In genomic region chr5:112841850-112842249, GRCm38 (mm10) we compare ENCODE assay signal across 31 mouse cellular contexts. TPM values are rescaled to one million over a fixed set of nuclear protein-coding genes. Genes with fewer than 3 reads are reported as not detected.
A peak's percentile ranks its signal among the peaks of the same experiment; 100 is the strongest.
DNase-seq lines count a peak whose midpoint lies in the region; ATAC-seq and TF ChIP-seq lines count a peak whose summit lies in the region.
"Had no signal": no experiment of that assay in that cellular context is flagged by ENCODE, and none has a peak within 500 bp of the region (broad histone marks: within the 10 kb centered on the region; RNA-seq: fewer than 3 reads in every experiment).

No protein-coding gene starts in this region.

- WGBS in hindbrain, embryonic 15.5 days = 39% methylated on average over 6 of the region's 6 CpGs
- WGBS in hindbrain, embryonic 11.5 days = 59% methylated on average over 6 of the region's 6 CpGs
- WGBS in midbrain, embryonic 14.5 days = 16% methylated on average over 6 of the region's 6 CpGs
- 15% methylated on average over 6 of the region's 6 CpGs for WGBS in midbrain, postnatal 0 days

- H3K4me3 ChIP-seq in hindbrain, embryonic 15.5 days = no peak overlapping the region
- no peak overlapping the region for H3K4me3 ChIP-seq in hindbrain, embryonic 11.5 days (ENCODE audit: low read depth, low read length)
- peak overlapping the region; percentile 62 for H3K4me3 ChIP-seq in testis, adult 2 months (ENCODE audit: control insufficient read depth, low read depth, low read length)
- H3K4me3 ChIP-seq in midbrain, embryonic 14.5 days (replicated peaks; ENCODE audit: low read depth, low read length) = no peak overlapping the region
- no peak overlapping the region for H3K4me3 ChIP-seq in midbrain, postnatal 0 days (ENCODE audit: low read depth, low read length)
- H3K4me3 ChIP-seq: embryonic facial prominence, embryonic 12.5 days; embryonic facial prominence, embryonic 15.5 days; erythroblast, embryonic 14.5 days; forebrain, embryonic 13.5 days; gastrocnemius, adult 2 months; heart, embryonic 12.5 days; heart, embryonic 15.5 days; hindbrain, embryonic 10.5 days had no signal

- no peaks in the 10 kb centered on the region for H3K27me3 ChIP-seq in hindbrain, embryonic 15.5 days
- H3K27me3 ChIP-seq in hindbrain, embryonic 11.5 days (ENCODE audit: control insufficient read depth, insufficient read depth, low read length) = no peaks in the 10 kb centered on the region; the same call in 1 of the 2 replicates
- no peaks in the 10 kb centered on the region for H3K27me3 ChIP-seq in testis, adult 2 months (ENCODE audit: control insufficient read depth, insufficient read depth, low read length)
- H3K27me3 ChIP-seq in midbrain, embryonic 14.5 days (ENCODE audit: control insufficient read depth, insufficient read depth, low read length) = no peaks in the 10 kb centered on the region
- H3K27me3 ChIP-seq in midbrain, postnatal 0 days (ENCODE audit: insufficient read depth, low read length) = no peaks in the 10 kb centered on the region
- H3K27me3 ChIP-seq: forebrain, embryonic 13.5 days; heart, embryonic 12.5 days; heart, embryonic 15.5 days had no signal

- no peak for ATAC-seq in hindbrain, embryonic 15.5 days (ENCODE audit: low FRiP score, low read depth)
- ATAC-seq in hindbrain, embryonic 11.5 days (ENCODE audit: low FRiP score) = no peak
- ATAC-seq in midbrain, embryonic 14.5 days (ENCODE audit: low FRiP score, low TSS enrichment) = peak; percentile 43; the same call in 1 of the 2 replicates
- ATAC-seq in midbrain, postnatal 0 days (ENCODE audit: low FRiP score) = no peak
- ATAC-seq: CD4-positive, CD25-positive, alpha-beta regulatory T cell, adult 4 months; forebrain, embryonic 13.5 days; forebrain, embryonic 16.5 days; hindbrain, postnatal 0 days; inflammation-experienced regulatory T-cells, adult 6 months had no signal

- no peak overlapping the region for H3K4me2 ChIP-seq in hindbrain, embryonic 15.5 days
- H3K4me2 ChIP-seq in hindbrain, embryonic 11.5 days (replicated peaks; ENCODE audit: low read depth, low read length) = no peak overlapping the region
- no peak overlapping the region for H3K4me2 ChIP-seq in midbrain, embryonic 14.5 days (ENCODE audit: low read length)
- no peak overlapping the region for H3K4me2 ChIP-seq in midbrain, postnatal 0 days (ENCODE audit: low read depth, low read length, poor library complexity, severe bottlenecking)
- H3K4me2 ChIP-seq: embryonic facial prominence, embryonic 12.5 days; embryonic facial prominence, embryonic 15.5 days; forebrain, embryonic 13.5 days; heart, embryonic 12.5 days; heart, embryonic 15.5 days had no signal

- peaks cover 28% of the 10 kb centered on the region for H3K4me1 ChIP-seq in hindbrain, embryonic 15.5 days (replicated peaks)
- peaks cover 9% of the 10 kb centered on the region for H3K4me1 ChIP-seq in hindbrain, embryonic 11.5 days (replicated peaks; ENCODE audit: control insufficient read depth, insufficient read depth, low read length)
- no peaks in the 10 kb centered on the region for H3K4me1 ChIP-seq in testis, adult 2 months (ENCODE audit: control insufficient read depth, insufficient read depth, low read length)
- peaks cover 32% of the 10 kb centered on the region for H3K4me1 ChIP-seq in midbrain, embryonic 14.5 days (ENCODE audit: control insufficient read depth, insufficient read depth, low read length)
- H3K4me1 ChIP-seq in midbrain, postnatal 0 days (ENCODE audit: insufficient read depth, low read length) = peaks cover 17% of the 10 kb centered on the region
- H3K4me1 ChIP-seq: embryonic facial prominence, embryonic 12.5 days; embryonic facial prominence, embryonic 15.5 days; heart, embryonic 12.5 days; heart, embryonic 15.5 days had no signal

- DNase-seq in hindbrain, embryonic 11.5 days (ENCODE audit: low spot score) = no peak
- DNase-seq in testis, postnatal 14 days (ENCODE audit: low spot score) = no peak
- DNase-seq in midbrain, embryonic 14.5 days = peak; percentile 57
- DNase-seq in midbrain, postnatal 0 days (ENCODE audit: low spot score) = peak; percentile 26
- DNase-seq in gastrocnemius, postnatal 4 days (ENCODE audit: low spot score in 2 of 2) = no peak
- DNase-seq in left cerebral cortex, adult 11 months (ENCODE audit: low spot score) = no peak
- DNase-seq: adrenal gland, adult 8-10 months; adrenal gland, postnatal 25 days; cerebellum, adult 18-20 months; cerebellum, adult 9-10 months; cerebellum, postnatal 14 days; gastrocnemius, postnatal 14 days; heart, adult 18-20 months; heart, postnatal 10 days; heart, postnatal 36 days had no signal

- TF ChIP-seq POLR2A in testis, adult 2 months (IDR thresholded peaks at IDR 0.05; ENCODE audit: control insufficient read depth, low read depth, low read length) = no peak

- H3K36me3 ChIP-seq in hindbrain, embryonic 15.5 days = no peaks in the 10 kb centered on the region
- H3K36me3 ChIP-seq in hindbrain, embryonic 11.5 days (ENCODE audit: control insufficient read depth, insufficient read depth, low read length) = no peaks in the 10 kb centered on the region
- no peaks in the 10 kb centered on the region for H3K36me3 ChIP-seq in testis, adult 2 months (ENCODE audit: control insufficient read depth, insufficient read depth, low read length)
- H3K36me3 ChIP-seq in midbrain, embryonic 14.5 days (ENCODE audit: control insufficient read depth, insufficient read depth, low read length) = no peaks in the 10 kb centered on the region
- no peaks in the 10 kb centered on the region for H3K36me3 ChIP-seq in midbrain, postnatal 0 days (ENCODE audit: insufficient read depth, low read length)
- H3K36me3 ChIP-seq: embryonic facial prominence, embryonic 12.5 days; embryonic facial prominence, embryonic 15.5 days; hindbrain, embryonic 10.5 days had no signal

- H3K9me3 ChIP-seq in hindbrain, embryonic 15.5 days = no peaks in the 10 kb centered on the region
- no peaks in the 10 kb centered on the region for H3K9me3 ChIP-seq in hindbrain, embryonic 11.5 days (ENCODE audit: control insufficient read depth, low read length)
- no peaks in the 10 kb centered on the region for H3K9me3 ChIP-seq in midbrain, embryonic 14.5 days (ENCODE audit: control insufficient read depth, low read length)
- no peaks in the 10 kb centered on the region for H3K9me3 ChIP-seq in midbrain, postnatal 0 days (ENCODE audit: low read length)
- H3K9me3 ChIP-seq: embryonic facial prominence, embryonic 12.5 days; embryonic facial prominence, embryonic 15.5 days; forebrain, embryonic 13.5 days; heart, embryonic 12.5 days; heart, embryonic 15.5 days; hindbrain, embryonic 10.5 days had no signal

- H3K27ac ChIP-seq in hindbrain, embryonic 15.5 days (replicated peaks) = 0 out of 2 replicates have a peak overlapping the region, but pooled peaks have one; percentile 8
- no peak overlapping the region for H3K27ac ChIP-seq in hindbrain, embryonic 11.5 days (ENCODE audit: low read depth, low read length)
- H3K27ac ChIP-seq in testis, adult 2 months (ENCODE audit: control insufficient read depth, insufficient read depth, low read depth, low read length) = no peak overlapping the region
- peak overlapping the region; percentile 62 for H3K27ac ChIP-seq in midbrain, embryonic 14.5 days (replicated peaks; ENCODE audit: low read depth, low read length)
- no peak overlapping the region for H3K27ac ChIP-seq in midbrain, postnatal 0 days (ENCODE audit: low read depth, low read length)
- H3K27ac ChIP-seq: embryonic facial prominence, embryonic 12.5 days; embryonic facial prominence, embryonic 15.5 days; forebrain, embryonic 13.5 days; gastrocnemius, adult 2 months; heart, embryonic 15.5 days; hindbrain, postnatal 0 days had no signal

- no peak overlapping the region for H3K9ac ChIP-seq in hindbrain, embryonic 15.5 days
- no peak overlapping the region for H3K9ac ChIP-seq in hindbrain, embryonic 11.5 days (ENCODE audit: low read depth, low read length)
- H3K9ac ChIP-seq in midbrain, embryonic 14.5 days (replicated peaks; ENCODE audit: low read length) = no peak overlapping the region; the same call in 1 of the 2 replicates
- no peak overlapping the region for H3K9ac ChIP-seq in midbrain, postnatal 0 days (replicated peaks; ENCODE audit: low read length, poor library complexity, severe bottlenecking)
- H3K9ac ChIP-seq: embryonic facial prominence, embryonic 12.5 days; embryonic facial prominence, embryonic 15.5 days; forebrain, embryonic 13.5 days; heart, embryonic 12.5 days; heart, embryonic 15.5 days had no signal

- TF ChIP-seq CTCF in testis, adult 2 months (IDR thresholded peaks at IDR 0.05; ENCODE audit: control insufficient read depth, insufficient read depth, insufficient replicate concordance, low read depth, low read length) = no peak
- TF ChIP-seq CTCF in midbrain, postnatal 0 days (IDR thresholded peaks at IDR 0.05) = peak; percentile 52

RNA-seq across cellular contexts. Expression of gene Myo18b, which starts 54.3 kb away (rescaled TPM):
- polyA plus RNA-seq in hindbrain, embryonic 15.5 days (2015; fragmentation: Nextera tagmentation; extraction: Ambion mirVana) = 1.0 and 1.5 TPM in 2 replicates
- 0.60 and 0.68 TPM in 2 replicates for polyA plus RNA-seq in hindbrain, embryonic 11.5 days (2014; fragmentation: Nextera tagmentation; extraction: Ambion mirVana)
- polyA plus RNA-seq in testis, adult 2 months (2012; rRNA removed) = 36.8 and 39.4 TPM in 2 replicates
- polyA plus RNA-seq in midbrain, embryonic 14.5 days (2014; fragmentation: Nextera tagmentation; extraction: Ambion mirVana) = 0.87 and 1.4 TPM in 2 replicates
- 1.1 and 1.9 TPM in 2 replicates for total RNA-seq in midbrain, postnatal 0 days (2014; rRNA removed)
- polyA plus RNA-seq in midbrain, postnatal 0 days (2015; fragmentation: Nextera tagmentation; extraction: Ambion mirVana) = 1.3 and 1.7 TPM in 2 replicates
- 100 to 1,000 TPM; 213 TPM for total RNA-seq in gastrocnemius, postnatal 4 days (2021)
- total RNA-seq: MEL had no signal
- polyA plus RNA-seq: C2C12; CD4-positive, CD25-positive, alpha-beta regulatory T cell, adult 4 months; erythroblast, embryonic 14.5 days; inflammation-experienced regulatory T-cells, adult 6 months had no signal

Comparison
In these comparisons a context has a peak if more than half of its experiments do, and no peak if none do; other contexts are left out.
1. H3K27ac ChIP-seq: peak in hindbrain, embryonic 15.5 days (single experiment) and midbrain, embryonic 14.5 days (single experiment); none in hindbrain, embryonic 11.5 days (single experiment), testis, adult 2 months (single experiment) and midbrain, postnatal 0 days (single experiment).
2. DNase-seq: peak in midbrain, embryonic 14.5 days (single experiment) and midbrain, postnatal 0 days (single experiment); none in hindbrain, embryonic 11.5 days (single experiment), testis, postnatal 14 days (single experiment), gastrocnemius, postnatal 4 days (0 of 2) and left cerebral cortex, adult 11 months (single experiment).
3. RNA of gene Myo18b, which starts 54.3 kb away (polyA plus RNA-seq): 36.8 to 39.4 TPM in testis, adult 2 months; 1.3 to 1.7 TPM in midbrain, postnatal 0 days, 1.0 to 1.5 TPM in hindbrain, embryonic 15.5 days, 0.87 to 1.4 TPM in midbrain, embryonic 14.5 days and 0.60 to 0.68 TPM in hindbrain, embryonic 11.5 days; every median in the first group is over 10 times any median in the second.